Mouse (Mus musculus): ENCODE measurements around the gene Lingo1.

Gene Lingo1

DNA sequence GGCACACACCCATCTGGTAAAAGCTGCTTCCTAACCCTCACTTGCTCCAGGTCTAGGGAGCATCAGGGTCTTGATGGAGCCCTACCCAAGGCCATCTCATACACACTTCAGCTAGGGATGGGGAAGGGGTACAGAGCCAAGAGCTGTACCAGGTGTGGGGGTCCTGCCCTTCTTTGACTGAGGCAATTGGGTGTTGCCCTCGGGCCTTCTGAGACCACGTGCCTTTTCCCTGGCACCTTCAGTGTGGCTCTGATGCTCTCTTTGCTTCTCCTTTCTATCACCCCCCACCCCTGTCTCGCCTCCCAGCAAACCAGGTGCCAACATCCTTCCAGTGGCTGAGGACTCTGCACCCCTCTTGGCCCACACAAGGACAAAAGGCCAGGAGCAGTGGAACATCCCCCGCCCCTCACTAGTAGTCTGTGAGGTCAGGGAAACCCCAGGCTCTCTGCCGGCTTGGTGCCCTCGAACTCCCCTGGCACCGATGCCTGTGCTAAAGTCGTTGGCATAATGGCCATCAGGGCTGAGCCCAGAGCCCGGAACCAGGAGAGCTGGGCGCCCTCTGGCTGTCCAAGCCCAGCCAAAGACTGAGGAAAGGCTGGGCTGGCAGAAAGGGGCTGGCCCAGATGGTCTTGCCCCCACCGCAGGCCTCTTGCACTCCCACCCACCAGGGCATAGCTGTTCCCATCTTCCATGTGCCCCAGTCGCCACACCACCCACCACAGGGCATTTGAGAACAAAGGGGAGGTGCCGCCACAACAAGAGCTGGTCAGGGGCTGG, 162.6 kb downstream of the Lingo1 start:
- DNase-seq, result no peak

DNA sequence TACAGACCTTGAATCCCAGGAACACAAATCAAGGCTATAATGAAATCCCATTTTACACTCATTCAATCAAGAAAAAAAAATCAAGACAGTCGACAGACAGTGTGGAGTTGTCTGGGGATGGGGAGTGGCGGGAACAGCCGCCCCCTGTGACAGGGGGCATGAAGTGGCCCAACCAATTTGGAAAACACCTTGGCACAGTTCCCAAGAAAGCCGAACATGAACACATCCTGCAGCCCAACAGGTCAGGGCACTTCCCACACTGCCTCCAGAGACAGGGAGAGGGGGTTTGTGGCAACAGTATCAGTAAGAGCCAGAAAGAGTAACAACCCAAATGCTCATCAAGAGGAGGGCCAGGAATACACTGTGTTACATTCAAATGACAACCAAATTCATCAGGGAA, 165.3 kb downstream of the Lingo1 start:
- DNase-seq, result no peak

DNA sequence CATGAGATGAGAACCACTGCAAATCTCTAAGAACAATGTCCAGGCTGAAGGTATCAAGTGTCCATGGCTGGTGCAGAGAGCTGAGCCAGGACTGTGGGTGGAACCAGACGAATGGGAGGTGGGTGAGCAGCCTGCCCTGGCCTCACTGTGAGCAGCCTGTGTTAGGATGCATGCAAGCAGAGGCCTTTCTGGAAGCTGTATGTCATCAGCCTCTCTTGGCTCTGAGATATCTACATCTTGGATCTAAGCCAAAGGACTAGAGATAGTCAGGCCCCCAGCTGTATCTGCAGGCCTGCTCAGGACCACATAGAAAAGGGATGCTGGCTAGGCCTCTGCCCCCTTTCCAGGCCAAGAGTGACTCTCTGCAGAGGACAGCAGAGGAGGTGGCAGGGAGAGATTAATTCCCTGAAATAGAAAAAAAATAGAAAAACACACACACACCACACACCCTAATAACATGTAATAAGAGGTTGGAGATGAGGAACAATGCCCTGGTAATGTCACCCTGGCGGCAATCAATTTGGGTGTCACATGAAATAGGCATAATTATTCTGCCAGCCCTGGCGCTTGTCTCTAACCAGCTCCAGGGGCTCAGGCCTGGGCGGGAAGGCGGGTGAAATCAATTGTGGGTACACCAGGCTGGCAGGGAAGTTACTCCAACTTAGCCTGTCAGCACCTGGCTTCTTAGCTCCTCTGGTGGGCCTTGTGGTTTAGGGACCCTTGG, 166.4 kb downstream of the Lingo1 start:
- no peak for DNase-seq

DNA sequence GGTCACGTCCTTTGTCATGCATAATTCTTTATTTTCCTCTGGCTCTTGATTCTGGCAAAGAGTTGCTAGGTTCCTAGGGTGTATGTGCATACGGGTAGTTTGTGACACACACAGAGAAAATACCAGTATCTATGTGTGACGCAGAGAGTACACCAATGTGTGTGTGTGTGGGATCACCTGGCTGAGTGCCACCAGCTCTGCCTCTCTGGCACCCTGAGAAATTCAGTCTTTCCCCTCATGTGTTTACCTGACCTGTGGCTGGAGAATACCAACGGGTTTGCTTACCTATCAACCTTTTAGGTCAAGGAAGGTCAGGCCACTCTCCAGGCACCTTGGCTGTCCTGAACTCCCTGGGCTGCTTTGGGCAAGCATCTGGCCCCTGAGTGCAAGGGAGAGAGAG, 169.0 kb downstream of the Lingo1 start:
- DNase-seq, result no peak

DNA sequence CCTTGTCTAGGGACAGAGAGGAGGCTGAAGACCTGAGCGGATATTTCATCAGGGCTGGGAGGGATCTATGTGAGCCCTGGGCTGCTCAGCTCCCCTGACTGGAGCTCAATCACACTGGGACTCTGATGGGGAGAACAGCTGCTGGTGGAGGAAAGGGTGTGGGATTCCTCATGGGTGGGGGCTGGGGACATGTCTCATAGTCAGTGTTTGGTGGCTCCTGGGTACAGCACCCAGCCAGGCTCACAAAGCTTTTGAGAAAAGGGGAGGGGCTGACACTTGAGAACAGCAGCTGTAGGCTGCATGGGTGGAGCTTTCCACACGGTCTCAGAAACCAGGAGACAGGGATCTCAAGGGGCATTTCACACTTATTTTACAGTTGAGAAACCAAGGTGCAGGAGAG, 171.3 kb downstream of the Lingo1 start:
- no peak for DNase-seq

DNA sequence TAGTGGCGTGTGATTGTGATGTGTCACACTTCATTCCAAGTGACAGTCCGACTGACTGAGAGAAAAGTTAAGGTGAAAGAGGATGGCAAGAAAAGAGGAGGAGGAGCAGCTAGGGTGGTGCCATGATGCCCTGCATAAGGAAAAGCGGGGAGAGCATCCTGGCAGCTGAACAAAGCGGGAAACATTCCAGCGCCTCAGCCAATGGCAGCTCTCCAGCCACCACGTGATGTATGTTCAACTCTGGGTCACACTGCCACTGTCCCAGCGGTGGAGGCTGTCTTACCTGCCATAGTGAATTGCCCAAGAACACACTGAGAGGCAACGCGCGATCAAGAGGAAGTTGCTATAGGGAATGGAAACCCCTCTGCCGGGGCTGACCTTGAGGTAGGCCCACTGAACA, 172.9 kb downstream of the Lingo1 start:
- DNase-seq, result no peak

DNA sequence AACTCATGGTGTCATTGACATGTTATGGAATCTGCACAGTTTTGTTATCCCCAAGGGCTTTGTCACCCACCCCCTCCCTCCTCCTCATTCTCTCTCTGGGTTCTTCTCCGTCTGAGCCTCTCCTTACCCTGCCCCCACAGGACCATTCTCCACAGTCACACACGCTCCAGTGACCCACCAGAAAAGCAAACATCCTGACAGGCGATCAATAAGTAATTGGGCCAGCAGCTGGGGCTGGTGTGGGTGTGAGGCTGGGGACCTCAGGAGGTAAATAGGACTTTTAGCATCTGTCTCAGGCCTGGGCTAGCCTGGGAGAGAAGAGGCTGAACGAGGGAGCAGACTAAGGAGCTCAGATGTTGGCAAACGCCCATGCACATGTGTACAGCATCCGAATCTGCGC, 173.5 kb downstream of the Lingo1 start:
- DNase-seq, result no peak

DNA sequence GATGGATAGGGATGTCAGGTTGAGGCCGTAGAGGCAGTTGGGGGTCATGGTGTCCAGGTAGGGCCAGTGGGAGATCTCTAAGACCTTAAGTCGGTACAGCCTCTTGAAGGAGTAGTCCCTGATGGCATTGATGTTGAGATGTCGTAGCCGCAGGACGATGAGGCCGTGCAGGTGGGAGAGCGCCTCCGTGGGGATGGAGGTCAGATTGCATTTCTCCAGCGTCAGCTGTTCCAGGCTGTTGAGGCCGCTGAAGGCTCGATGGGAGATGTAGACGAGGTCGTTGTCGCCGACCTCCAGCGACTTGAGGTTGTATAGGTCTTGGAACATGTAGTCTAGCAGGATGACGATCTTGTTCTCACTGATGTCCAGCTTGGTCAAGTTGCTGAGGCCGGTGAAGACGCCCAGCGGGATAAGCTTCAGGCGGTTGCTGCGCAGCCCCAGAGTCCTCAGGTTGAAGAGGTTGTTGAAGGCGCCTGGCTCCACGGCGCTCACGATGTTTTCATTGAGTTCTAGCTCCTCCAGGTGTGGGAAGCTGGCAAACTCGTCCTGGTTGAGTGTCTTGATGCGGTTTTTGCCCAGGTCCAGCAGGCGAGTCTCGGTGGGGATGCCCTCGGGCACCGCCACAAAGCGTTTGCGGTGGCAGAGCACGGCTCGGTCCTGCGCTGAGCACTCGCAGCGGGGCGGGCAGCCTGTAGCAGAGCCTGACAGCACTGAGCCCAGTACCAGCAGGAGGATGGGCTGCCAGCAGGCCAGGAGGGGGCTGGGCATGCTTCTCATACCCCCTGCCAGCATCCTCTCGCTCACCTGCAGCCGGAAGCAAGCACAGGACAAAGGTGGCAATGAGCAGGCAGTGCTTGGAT, 175.5 kb downstream of the Lingo1 start:
- no peak for DNase-seq

DNA sequence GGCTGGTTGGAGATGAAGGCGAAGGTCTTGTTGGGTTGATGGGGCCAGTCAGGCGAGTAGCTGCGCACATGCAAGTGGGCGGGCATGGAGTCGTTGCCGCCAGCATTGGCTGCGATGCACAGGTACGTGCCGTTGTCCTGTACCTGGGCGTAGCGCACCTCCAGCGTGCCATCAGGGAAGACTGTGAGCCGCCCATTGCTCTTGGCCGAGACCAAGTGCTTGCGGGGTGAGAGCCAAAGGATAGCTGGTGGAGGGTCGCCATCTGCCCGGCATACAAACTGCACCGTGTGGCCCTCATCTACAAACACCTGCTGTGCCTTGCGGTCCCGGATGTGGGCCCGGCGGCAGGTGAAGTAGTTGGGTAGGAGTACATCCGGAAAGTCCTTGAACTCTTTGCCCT, 176.6 kb downstream of the Lingo1 start:
- DNase-seq, result no peak

DNA sequence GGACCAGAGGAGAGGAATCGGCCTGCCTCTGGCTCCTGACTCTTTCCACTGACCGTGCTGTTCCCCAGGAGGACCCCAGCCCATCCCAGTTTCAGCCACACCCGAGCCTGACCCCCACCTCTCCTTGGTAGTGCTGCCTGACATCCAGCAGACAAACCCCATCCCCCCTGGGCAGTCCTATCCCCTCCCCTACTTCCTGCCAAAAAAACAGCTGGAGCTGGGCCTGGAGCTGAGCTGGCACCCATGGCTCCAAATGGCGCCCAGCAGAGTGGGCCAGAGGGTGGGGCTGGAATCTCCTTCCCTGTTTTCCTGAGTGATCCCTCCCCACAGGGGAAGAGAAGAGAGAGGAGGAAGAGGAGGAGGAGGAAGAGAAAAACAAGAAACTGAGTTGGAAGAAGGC, 177.6 kb downstream of the Lingo1 start:
- no peak for DNase-seq

DNA sequence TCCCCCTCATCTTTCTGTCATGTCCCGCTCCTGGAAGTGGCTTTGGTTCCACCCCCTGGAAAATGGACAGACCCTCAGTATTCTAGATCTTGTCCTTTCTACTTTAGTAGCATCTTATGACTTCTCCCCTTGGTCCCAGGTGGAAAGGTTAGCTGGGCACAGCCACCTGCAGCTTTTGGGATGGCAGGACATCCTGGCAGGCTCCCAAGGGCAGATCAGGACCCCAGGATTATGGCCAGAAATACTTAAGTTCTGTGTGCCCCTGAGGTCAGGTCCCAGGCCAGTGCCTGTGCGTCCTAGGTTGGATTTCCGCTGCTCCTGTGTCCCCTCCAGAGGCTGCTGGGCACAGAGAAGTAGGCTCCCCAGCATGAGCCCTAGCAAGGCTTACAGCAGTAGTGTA, 180.2 kb downstream of the Lingo1 start:
- DNase-seq, result no peak

DNA sequence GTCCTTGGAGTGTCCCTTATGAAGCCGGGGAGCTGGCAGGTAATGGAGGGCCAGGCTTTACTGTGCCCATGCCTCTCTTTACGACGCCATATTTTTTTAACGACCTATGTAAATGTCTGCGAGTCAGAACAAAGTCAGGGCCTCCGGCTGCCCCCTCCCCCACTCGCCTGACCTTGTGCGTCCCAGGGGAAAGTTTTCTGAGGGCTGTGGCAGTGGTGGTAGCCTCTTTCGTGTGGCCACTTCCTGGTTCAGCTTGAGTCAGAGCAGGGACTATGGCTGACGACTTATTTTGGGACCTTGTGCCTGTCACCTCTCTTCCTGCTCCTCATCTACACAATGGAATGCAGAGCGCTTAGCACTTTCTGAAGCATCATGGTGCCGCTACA, 183.5 kb downstream of the Lingo1 start:
- no peak for DNase-seq

DNA sequence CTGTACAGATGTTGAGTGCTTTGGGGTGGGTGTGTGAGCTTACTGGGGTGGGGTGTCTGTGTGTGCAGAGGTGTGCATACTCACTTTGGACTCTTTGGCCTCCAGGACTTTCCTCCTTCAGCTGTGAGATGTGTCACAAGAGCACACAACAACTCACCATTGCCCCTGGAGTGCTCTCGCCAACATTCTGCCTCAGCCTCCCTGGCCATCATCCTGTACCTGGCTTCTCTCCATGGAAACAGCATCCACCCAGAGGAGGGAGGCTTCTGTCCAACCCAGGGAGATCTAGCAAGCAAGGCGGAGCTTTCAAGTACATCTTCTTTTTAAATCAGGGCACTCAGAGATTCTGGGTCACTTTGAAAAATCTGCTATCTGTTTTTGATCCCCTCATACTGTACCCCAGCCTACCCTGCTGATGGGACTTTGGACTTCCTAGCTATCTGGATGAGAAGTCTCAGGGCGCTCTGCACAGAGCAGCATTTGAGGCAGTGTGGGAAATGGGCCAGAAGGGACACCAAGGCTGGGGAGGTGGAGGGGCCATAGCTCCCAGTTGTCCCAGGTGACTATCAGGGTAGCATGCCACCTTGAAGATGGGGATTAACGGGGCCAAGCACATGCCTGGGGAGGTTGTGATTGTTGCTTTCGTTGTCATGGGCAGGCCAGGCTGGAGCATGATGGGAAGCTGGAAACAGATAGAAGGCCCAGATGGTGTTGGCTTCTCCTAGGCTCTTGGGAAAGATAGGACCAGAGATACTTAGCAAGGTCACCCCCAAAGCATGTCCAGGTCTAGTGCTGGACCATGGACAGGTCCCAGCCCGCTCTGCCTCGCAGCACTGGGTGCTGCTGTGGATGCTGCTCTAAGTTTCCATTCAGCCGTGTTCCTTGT, 184.1 kb downstream of the Lingo1 start:
- no peak for DNase-seq

DNA sequence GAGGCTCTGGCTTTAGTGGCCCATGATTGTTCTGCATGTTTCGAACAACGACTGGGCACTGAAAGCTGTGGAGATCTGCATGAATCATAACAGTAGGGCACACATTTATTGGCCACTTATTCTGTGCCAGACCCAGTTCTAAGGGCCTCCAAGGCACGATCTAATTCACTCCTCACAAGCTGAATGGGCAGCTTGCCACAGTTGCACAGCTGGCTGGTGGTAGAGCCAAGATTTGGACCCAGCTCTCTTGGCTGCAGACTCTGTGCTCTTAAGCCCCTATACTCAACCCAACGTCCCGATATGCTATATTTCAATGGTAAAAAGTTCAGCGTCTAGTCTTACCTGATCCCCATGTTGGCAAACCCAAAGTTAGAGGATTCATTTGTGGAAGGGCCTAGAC, 185.3 kb downstream of the Lingo1 start:
- DNase-seq, result no peak

DNA sequence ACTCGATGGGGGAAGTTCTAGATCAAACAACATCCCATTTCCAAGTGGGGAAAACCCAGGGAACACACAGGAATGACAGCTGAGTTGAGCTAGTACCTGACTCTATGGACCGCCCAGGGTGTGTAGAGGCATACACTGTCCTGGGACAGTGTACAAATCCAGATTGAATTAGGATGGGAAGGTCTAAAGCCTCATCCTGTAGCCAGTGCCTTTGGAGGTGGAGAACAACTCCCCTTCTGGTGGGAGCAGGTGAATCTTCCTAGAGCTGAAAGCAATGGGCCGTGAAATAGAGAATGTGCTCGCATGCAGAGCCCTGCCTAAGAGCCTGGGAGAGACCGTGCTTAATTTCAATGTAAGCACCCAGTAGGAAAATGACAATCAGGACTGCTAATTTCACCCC, 185.8 kb downstream of the Lingo1 start:
- DNase-seq, result no peak

DNA sequence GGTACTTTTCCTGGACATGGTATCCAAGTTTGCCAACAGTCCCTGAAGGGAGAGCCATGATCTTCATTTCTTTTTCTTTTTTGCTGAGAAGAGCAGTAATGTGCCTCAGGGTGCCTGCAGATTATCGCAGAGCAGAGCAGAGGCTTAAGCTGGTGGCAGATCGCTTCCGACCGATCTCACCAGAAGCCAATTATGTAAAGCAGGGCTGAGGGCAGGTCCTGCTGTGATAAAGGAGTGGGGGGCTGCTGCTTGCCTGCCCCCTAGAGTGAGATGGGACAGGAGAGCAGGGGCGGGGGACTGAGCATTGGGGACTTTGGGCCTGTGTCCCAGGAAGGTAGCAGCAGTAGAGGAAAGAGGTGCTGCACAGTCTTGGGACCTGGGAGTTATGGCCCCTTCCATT, 186.8 kb downstream of the Lingo1 start:
- DNase-seq, result no peak

DNA sequence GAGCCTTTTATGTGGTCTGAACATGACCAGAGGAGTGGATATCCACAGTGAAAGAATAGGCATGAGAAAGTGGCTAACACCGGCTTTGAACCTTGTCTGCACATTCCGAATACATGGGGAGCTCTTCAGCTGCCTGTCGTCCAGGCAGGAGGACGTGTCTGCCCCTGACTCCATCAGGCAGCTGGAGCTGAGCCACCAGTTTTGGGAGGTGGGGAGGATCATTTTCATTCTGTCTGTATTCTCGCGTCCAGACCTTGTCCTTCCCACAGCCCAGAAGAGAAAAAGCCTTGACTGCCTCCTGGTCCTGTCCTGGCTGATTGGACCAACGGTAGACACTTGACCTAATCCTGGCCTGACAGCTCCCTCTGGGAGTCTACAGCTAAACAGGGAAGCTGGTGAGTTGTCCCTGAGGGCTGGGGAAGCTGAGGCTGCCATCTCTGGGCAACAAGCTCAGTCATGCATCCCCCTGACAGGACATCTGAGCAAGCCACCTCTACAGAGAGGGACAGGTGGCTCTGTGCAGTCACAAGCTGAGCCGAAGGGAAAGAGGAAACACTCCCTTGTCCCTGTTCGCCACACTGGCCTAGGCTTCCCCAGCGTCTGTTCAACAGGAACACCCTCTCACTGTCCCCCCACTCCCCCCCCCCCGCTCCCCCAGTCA, 187.4 kb downstream of the Lingo1 start:
- DNase-seq, result no peak

DNA sequence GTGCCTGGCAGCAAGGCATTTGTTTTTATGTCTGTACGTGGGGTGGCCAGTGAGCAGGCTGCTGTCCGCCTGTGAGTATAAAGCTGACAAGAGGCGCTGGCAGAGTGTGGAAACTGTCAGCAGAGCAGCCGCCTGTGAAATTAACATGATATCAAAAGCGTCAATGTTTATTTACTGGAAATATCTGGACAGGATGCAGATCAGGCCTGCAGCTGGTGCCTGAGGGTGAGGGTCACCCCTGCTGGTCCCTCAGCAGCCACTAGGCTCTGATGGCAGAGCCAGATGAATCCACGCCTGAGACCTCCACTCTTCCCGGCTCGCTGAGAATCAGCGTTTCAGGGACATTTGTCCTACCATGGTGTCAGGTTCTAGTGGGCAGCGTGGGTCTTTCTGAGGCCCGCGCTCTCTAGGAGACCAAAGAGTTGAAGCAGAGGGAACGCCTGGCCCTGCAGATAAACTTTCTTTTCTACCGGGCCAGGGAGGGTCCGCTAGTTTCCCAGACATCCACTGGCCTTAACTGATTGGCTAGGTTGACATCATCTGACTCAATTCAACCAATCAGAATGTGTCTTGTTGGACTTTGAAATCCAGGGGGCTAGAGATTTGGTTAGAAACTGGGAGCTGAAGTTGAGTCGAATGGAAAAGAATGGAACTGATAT, 190.1 kb downstream of the Lingo1 start:
- DNase-seq, result no peak

DNA sequence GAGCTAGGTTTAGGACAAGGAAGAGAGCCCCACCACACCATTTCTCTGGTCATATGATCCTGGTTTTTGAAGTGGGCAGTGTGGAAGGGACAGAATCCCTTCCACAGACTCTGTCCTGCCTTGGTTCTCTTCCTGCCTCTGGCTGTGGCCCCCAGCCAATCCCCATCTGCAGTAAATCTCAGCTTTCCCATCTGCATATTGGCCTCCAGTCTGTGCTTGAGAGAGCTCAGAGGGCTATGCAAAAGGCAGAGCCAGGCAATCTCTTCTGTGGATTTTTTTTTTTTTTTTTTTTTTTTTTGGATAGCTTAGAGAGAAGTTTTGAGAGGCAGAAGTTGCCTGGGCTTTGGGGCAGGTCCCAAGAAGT, 190.8 kb downstream of the Lingo1 start:
- DNase-seq, result no peak

DNA sequence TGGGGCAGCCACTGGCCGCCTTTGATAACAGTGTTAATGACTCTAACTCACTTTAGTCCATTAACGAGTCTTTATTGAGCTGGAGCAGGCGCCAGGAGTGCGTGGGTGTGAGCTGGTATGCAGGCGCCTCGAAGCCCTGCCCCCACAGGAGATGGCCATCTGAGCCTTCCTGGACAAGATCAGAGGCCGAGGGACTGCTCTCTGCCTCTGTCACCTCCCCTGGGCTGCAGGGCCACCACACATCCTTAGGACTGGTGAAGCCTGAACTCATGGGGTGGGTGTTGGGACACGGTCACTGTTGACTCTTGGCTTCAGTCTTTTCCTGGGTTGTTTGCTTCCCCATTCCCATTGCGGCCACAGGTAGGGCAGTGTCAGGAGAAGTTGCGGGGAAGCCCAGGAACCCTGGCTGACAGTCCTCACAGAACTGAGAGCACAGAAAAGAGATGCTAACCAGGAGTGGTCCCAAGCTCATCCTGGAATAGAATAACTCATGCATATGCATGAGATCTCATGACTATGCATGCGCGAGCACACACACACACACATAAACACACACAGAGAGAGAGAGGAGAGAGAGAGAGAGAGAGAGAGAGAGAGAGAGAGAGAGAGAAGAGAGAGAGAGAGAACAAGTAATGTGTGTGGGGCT, 191.3 kb downstream of the Lingo1 start:
- DNase-seq, result no peak

DNA sequence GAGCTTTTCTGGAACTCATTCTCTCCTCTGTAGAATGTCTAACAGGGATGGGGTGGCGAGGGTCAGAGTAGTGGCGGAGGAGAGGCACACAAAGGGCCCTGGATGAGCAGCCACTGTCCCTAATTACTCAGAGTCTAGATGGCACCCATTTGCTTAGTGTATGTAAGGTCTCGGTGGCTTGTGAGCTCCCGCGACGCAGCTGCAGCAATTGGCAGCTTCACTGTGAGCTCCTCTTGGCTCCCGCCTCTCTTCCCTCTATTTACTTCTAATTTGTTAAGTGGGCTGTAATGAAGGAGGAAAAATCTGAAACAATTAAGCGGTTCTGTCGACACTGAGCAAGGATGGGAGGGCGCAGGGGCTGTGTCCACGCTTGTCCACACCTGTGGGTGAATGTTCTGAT, 195.6 kb downstream of the Lingo1 start:
- no peak for DNase-seq

All from thymus, postnatal 36 days (tissue).